Mouse (Mus musculus): ENCODE measurements around the gene Prpf3.
"Not testable (repeated sequence)": the region's sequence is repeated elsewhere in the genome, so short reads cannot be mapped to it uniquely, and the experiment has no call there.

The Prpf3 gene

DNA sequence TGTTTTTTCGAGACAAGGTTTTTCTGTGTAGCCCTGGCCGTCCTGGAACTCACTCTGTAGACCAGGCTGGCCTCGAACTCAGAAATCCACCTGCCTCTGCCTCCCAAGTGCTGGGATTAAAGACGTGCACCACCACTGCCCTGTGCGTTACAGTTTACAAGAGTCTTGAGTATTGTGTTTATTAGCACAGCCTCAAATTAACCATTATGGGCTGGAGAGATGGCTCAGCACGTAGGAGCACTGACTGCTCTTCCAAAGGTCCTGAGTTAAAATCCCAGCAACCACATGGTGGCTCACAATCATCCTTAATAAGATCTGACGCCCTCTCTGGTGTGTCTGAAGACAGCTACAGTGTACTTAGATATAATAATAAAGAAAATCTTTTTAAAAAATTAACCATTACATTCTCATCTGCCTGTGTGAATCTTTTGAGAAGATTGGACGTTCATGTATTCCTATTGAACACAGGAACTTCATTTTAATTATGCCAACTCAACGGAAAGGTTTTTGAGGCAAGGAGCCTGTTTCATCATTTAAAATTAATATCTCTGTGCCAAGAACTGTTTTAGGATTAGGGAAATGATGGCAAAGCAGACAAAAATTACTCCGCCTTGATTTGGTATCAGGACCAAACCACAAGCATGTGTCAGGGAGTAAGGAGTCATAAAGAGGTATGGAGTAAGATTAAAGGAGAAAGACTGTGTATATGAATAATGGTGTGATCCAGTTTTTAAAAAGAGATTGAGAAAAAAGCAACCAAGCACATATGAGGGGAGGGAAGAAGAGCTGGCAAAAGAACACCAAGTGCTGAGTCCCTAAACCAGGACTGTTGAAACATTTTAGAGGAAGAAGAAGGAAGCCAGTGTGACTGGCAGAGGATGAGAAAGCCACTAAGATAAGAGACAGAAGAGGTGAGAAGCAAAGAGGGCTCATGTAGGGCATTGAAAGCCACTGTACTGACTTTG is 35.4 kb downstream of the Prpf3 start:
- DNase-seq (ENCODE audit: extremely low spot score, low read depth, low spot score) = no peak

GRCm38 (mm10) chr3:95819351-95819985 is 36.2 kb downstream of the Prpf3 start:
- DNase-seq (ENCODE audit: extremely low spot score, low read depth, low spot score) = peak; percentile 95

- DNase-seq (ENCODE audit: extremely low spot score, low read depth, low spot score) = no peak
These were observed 37.0 kb downstream of the Prpf3 start, which contains the start of gene Rprd2 for GRCm38 (mm10) chr3:95818571-95819288. Gene Rprd2, minus strand, starts transcription at chr3:95818863.

DNA sequence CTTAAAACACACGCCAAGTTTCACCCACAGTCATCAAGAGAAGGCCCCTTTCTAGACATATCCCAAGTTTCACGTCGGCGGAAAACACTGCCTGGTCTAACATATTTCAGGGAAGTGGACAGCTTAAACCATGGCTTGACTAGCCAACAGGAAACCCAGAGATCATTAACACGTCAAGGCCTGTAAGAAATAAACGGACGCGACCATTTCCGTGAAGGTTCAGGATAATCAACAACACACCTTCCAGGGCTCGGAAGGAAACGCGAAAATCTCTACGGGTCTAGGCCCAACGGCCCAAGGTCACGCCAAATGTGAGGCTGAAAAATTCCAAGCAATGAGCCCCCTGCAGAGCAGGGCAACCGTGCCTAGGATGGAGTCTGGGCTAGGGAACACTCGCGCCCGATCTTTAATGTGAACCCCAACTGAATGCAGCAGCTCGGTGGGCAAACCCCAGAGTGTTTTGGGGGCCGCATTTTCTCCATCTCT is 37.6 kb downstream of the Prpf3 start:
- peak; percentile 57 for DNase-seq (ENCODE audit: extremely low spot score, low read depth, low spot score)

DNA sequence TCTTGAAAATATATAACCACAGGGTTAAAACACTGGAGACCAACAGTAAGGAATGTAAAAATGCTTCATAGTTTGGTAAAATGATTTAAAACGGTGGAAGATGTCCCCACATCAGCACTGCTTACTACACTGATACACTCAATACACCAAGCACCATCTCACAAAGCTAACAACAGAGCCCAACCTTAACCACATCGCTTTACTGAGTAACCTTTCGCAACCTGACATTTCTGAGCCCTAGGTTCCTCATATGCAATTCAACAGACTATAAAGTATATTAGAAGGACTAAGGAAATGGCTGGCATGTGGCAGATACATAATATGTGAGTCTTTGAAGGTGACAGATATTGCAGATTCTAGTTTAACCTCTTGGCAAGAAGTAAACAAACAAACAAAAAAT is 39.0 kb downstream of the Prpf3 start:
- no peak for DNase-seq (ENCODE audit: extremely low spot score, low read depth, low spot score)

- no peak for DNase-seq (ENCODE audit: extremely low spot score, low read depth, low spot score)
These were observed 47.3 kb downstream of the Prpf3 start for GRCm38 (mm10) chr3:95808384-95808783.

GRCm38 (mm10) chr3:95807630-95808029 is 48.1 kb downstream of the Prpf3 start:
- not testable (repeated sequence) for DNase-seq (ENCODE audit: extremely low spot score, low read depth, low spot score)

DNA sequence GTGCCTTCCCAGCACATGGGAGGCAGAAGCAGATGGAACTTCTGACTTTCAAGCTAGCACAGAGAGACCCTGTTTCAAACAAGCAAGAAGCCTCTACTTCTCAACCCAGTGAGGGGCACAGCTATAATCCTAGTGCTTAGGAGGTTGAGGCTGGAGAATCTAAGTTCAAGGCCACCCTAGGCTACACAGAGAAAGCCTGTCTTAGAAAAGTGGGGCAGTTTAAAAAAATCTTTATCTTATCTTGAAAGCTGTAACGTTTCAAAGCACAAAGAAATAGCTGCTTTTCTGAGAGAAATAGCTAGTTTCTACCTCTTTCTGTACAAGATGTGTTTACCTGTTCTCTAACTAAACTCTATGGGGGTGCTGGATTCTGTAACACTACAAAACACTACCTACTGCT is 49.0 kb downstream of the Prpf3 start:
- DNase-seq (ENCODE audit: extremely low spot score, low read depth, low spot score) = no peak

DNA sequence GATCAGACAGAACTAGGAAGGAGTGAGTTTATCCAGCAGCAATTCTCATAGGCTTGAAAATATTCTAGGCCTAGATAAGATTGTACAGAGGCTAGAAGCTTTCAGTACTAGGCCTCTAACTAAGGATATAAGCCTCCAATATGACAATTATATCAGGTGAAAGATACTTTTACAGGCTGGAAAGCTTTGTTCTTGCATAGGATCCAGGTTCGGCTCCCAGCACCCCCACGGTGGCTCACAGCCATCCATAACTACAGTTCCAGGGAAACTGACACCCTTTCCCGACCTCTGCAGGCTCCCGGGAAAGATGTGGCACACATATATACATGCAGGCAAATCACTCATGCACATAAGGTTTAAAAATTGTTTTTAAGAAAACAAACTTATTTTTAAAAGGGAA is 51.8 kb downstream of the Prpf3 start:
- DNase-seq (ENCODE audit: extremely low spot score, low read depth, low spot score) = no peak

- no peak for DNase-seq (ENCODE audit: extremely low spot score, low read depth, low spot score)
These were observed 56.9 kb downstream of the Prpf3 start for GRCm38 (mm10) chr3:95798756-95799155.

- DNase-seq (ENCODE audit: extremely low spot score, low read depth, low spot score) = no peak
These were observed 61.4 kb downstream of the Prpf3 start for GRCm38 (mm10) chr3:95794299-95794698.

DNA sequence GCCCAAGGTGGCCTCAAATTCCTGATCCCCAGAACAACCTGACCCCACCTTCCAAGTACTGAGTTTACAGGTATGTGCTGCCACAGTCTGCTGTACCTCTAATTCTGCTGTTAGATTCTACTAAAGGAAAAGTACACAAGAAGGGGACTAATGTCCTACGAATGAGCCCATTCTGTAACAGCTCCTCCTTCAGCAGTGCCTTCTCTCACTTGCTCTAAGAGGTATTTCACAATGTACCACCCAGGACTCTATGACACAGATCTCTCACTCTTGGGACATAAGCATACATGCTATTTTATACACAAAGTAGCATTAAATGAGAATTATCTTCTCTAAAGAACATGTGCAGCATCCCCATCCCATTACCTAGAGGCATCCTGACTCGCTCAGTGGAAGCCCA is 62.0 kb downstream of the Prpf3 start:
- no peak for DNase-seq (ENCODE audit: extremely low spot score, low read depth, low spot score)

GRCm38 (mm10) chr3:95785501-95785900 is 70.2 kb downstream of the Prpf3 start:
- DNase-seq (ENCODE audit: extremely low spot score, low read depth, low spot score) = no peak
